Mouse (Mus musculus) spleen, adult 2 months (tissue): ENCODE data around the gene Trim46. TPM values are rescaled to one million over a fixed set of nuclear protein-coding genes. Genes with fewer than 3 reads are reported as not detected.
"Not testable (repeated sequence)": the region's sequence is repeated elsewhere in the genome, so short reads cannot be mapped to it uniquely, and the experiment has no call there.

Experiments used
- DNase-seq, 2 experiments: peaks; one replicate each; pipeline versions ENCODE4 v3.0.0 to v3.0.0-alpha.2; 2012 to 2021; ENCODE audit warnings: low spot score in 2 of 2, low read depth in 1 of 2
- H3K27ac ChIP-seq: fragments of 200-500 bp; 2 replicates; pipeline ENCODE4 v1.5.1; 2012; ENCODE audit warnings: low read length, inconsistent platforms; ENCODE audit not compliant: insufficient read depth
- H3K27me3 ChIP-seq: fragments of 200-500 bp; 2 replicates; pipeline ENCODE4 v1.6.1; 2012; ENCODE audit warnings: mild to moderate bottlenecking, moderate library complexity, low read length, inconsistent platforms; ENCODE audit not compliant: control insufficient read depth, insufficient read depth
- H3K36me3 ChIP-seq: fragments of 200-500 bp; 2 replicates; pipeline ENCODE4 v1.6.1; 2012; ENCODE audit warnings: mild to moderate bottlenecking, low read length, inconsistent platforms; ENCODE audit not compliant: control insufficient read depth, insufficient read depth
- H3K4me1 ChIP-seq: fragments of 200-500 bp; 2 replicates; pipeline ENCODE4 v1.6.1; 2011; ENCODE audit warnings: inconsistent platforms; ENCODE audit not compliant: control insufficient read depth, insufficient read depth, insufficient read length
- H3K4me3 ChIP-seq: fragments of 200-500 bp; 2 replicates; pipeline ENCODE4 v1.5.1; 2011; ENCODE audit warnings: mild to moderate bottlenecking, inconsistent platforms; ENCODE audit not compliant: insufficient read depth, insufficient read length; ENCODE audit errors: extremely low read depth
- CTCF ChIP-seq: fragments of 200-500 bp; IDR thresholded peaks from 2 replicates; pipeline ENCODE4 v1.5.1; 2011; ENCODE audit warnings: mild to moderate bottlenecking, inconsistent platforms; ENCODE audit not compliant: insufficient read depth, insufficient read length, insufficient replicate concordance; ENCODE audit errors: extremely low read depth
- POLR2A ChIP-seq: fragments of 200-500 bp; IDR thresholded peaks from 2 replicates; pipeline ENCODE4 v1.6.1; 2011; ENCODE audit warnings: low read depth, low read length, inconsistent platforms
- WGBS: fragments of 180-500 bp; shearing (Covaris S2); methylation state at CpG from one replicate; pipeline ENCODE4 v1.1.7; 2018; 5-methylcytosine and 5-hydroxymethylcytosine counted together
- polyA plus RNA-seq: library from polyadenylated mRNA; depleted of rRNA; stranded (reverse); fragments of >200 nt; gene quantifications from 2 replicates; pipeline ENCODE4 v1.2.3, GENCODE M21; 2012

Gene Trim46
- polyA plus RNA-seq, 1 experiment, result 3.6 TPM

DNA sequence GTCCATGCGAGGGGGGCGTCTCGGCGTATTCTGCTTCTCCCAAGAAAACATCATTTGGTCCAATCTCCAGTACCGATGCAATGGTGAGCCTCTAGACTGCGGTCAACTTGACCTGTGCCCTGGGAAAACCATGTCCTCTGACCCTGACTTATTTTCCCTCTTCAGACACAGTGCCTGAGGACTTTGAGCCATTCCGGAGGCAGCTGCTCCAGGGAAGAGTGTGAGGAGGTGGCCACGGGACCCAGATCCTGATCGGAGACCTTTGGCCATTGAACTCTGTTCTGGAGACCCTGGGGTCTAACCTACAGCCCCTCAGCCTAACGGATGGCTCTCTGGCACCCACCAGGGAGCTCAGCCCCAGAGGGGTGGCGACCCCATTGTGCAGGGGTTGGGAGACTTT, 19.7 kb downstream of the Trim46 start:
- no peak overlapping the region for H3K27ac ChIP-seq
- no peak overlapping the region for H3K4me3 ChIP-seq
- WGBS, result 90% methylated on average over 11 of the region's 11 CpGs
- no peaks in the 10 kb centered on the region for H3K36me3 ChIP-seq
- H3K27me3 ChIP-seq, result peaks cover 8% of the 10 kb centered on the region; the same call in 1 of the 2 replicates
- TF ChIP-seq CTCF (no peak), POLR2A (no peak)
- H3K4me1 ChIP-seq, result peaks cover 9% of the 10 kb centered on the region; the same call in 1 of the 2 replicates
- DNase-seq, result no peak

DNA sequence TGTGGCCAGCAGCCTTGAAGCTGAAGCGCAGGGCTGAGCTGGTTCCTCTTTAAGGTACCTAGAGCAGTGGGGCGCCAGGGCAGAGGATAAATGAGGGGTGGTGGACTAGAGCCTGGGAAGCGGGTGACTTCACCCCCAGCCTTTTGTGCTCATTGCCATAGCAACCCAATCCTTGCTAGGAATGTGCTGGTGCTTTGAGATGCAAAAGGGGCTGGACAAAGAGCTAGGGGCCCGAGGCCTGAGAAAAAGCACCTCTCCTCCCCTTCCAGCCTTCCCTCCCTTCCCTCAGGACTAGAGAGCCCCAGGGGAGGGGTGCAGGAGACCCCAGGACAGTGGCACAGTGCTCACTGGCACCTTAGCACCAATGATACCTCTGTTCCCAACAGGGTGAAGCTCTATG, 20.2 kb downstream of the Trim46 start:
- WGBS, result 60% methylated on average over 4 of the region's 4 CpGs

DNA sequence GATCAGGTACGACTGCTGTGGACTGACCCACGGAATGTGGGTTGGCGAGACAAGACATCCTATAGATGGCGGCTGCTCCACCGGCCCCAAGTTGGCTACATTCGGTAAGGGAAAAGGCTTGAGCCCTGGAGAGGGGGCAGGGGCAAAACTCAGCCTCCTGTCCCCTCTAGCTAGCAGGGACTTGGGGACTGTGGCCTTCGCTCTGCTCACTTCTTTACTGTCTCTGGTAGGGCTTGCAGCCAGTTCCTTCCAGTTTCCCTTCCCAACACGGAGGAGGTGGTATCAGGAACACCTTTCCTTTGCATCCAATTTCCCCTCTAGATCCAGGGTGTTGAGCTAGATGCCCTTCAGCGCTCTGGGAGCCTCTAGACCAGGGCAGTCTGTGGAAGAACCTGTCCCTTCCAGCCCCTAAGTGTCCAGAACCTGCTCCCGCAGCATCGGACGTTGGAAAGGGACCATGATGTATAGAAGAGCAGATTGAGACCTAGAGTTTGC, 20.7 kb downstream of the Trim46 start:
- TF ChIP-seq POLR2A, result no peak
- TF ChIP-seq CTCF, result no peak
- 86% methylated on average over 12 of the region's 12 CpGs for WGBS
- no peak for DNase-seq
- H3K27me3 ChIP-seq, result peaks cover 8% of the 10 kb centered on the region; the same call in 1 of the 2 replicates
- no peak overlapping the region for H3K27ac ChIP-seq
- no peak overlapping the region for H3K4me3 ChIP-seq
- H3K36me3 ChIP-seq, result no peaks in the 10 kb centered on the region
- H3K4me1 ChIP-seq, result peaks cover 7% of the 10 kb centered on the region; the same call in 1 of the 2 replicates

More for the DNA sequence above, 20.2 kb downstream of the Trim46 start:
- peaks cover 8% of the 10 kb centered on the region; the same call in 1 of the 2 replicates for H3K27me3 ChIP-seq
- H3K36me3 ChIP-seq, result no peaks in the 10 kb centered on the region
- H3K27ac ChIP-seq, result no peak overlapping the region
- no peak overlapping the region for H3K4me3 ChIP-seq
- peaks cover 7% of the 10 kb centered on the region; the same call in 1 of the 2 replicates for H3K4me1 ChIP-seq
- DNase-seq, result no peak
- TF ChIP-seq CTCF (no peak), POLR2A (no peak)

DNA sequence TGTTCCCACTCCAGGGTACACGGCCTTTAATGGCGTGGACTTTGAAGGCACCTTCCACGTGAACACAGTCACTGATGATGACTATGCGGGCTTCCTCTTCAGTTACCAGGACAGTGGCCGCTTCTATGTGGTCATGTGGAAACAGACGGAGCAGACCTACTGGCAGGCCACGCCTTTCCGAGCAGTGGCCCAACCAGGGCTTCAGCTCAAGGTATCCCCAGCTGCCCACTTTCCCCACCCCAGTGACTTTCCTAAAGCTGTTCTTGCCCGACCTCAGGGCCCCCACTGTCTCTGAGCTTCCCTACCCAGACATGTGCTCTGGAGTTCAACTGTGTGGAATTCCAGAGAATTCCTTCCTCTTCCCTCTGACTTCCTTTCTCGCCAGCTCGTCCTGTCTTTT, 21.3 kb downstream of the Trim46 start:
- no peak for TF ChIP-seq CTCF
- TF ChIP-seq POLR2A, result no peak

DNA sequence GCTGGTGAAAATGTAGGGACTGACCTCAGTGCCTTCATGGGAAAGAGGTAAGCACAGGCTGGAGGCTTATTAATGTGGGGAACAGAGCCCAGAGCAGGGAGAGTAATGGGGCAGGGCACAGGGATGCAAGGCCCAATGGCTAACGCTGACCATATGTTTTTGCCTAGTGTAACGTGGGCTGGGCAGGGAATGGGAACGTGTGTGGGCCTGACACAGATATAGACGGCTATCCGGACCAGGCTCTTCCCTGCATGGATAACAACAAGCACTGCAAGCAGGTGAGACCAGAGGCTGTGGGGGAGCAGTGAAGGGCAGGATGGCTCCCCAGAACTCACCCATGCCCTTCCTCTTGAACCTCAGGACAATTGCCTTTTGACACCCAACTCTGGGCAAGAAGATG, 24.9 kb downstream of the Trim46 start:
- Histone ChIP-seq H3K4me1 (no peaks in the 10 kb centered on the region), H3K27ac (no peak overlapping the region), H3K4me3 (no peak overlapping the region), H3K27me3 (no peaks in the 10 kb centered on the region), H3K36me3 (no peaks in the 10 kb centered on the region)
- WGBS, result 90% methylated on average over 5 of the region's 5 CpGs
- TF ChIP-seq POLR2A (no peak), CTCF (no peak)
- no peak for DNase-seq

More for the DNA sequence above, 21.3 kb downstream of the Trim46 start:
- DNase-seq, result no peak
- Histone ChIP-seq H3K4me1 (peaks cover 7% of the 10 kb centered on the region; the same call in 1 of the 2 replicates), H3K4me3 (no peak overlapping the region), H3K36me3 (no peaks in the 10 kb centered on the region), H3K27ac (no peak overlapping the region), H3K27me3 (peaks cover 8% of the 10 kb centered on the region; the same call in 1 of the 2 replicates)
- 87% methylated on average over 11 of the region's 11 CpGs for WGBS

DNA sequence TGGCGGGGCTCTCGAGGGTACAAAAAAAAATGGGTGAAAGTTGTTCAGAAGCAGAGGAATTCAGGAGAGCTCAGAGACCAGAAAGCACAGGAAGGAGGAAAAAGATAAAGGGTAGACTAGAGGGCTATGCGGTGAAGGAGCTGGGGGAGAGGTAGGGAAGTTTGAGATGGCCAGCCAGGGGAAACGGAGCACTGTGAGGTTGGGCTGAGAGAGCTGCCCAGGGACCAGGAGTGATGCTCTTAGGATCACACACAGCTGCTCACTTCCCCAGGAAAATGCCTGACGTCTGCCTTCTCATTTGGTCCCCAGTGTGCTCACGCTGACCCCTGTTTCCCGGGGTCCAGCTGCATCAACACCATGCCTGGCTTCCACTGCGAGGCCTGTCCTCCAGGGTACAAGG, 26.6 kb downstream of the Trim46 start:
- DNase-seq, result no peak
- Histone ChIP-seq H3K4me1 (peaks cover 5% of the 10 kb centered on the region; the same call in 1 of the 2 replicates), H3K27ac (no peak overlapping the region), H3K36me3 (no peaks in the 10 kb centered on the region), H3K4me3 (no peak overlapping the region), H3K27me3 (no peaks in the 10 kb centered on the region)
- WGBS, result 58% methylated on average over 8 of the region's 8 CpGs
- TF ChIP-seq CTCF (no peak), POLR2A (no peak)

DNA sequence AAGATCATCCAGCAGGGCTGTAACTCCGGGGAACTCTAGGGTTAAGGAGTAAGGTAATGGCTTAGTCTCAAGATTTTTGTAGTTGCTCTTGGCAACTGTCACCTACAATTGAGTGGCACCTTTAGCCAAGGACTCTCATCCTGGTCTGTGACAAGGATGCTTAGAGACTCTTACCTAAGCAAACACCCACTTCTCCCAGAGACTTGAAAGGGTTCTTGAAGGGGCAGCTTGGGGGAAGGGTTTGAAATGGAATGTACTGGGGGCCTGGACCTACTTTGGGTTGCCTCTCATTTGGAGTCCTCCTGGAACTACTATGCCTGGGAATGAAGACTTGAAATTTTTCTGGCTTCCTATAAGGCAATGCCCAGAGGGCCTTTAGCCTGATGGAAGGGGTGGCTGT, 27.8 kb downstream of the Trim46 start:
- WGBS, result 90% methylated on average over 1 of the region's 1 CpGs
- no peak for DNase-seq
- Histone ChIP-seq H3K27ac (no peak overlapping the region), H3K4me1 (peaks cover 5% of the 10 kb centered on the region; the same call in 1 of the 2 replicates), H3K4me3 (no peak overlapping the region), H3K36me3 (no peaks in the 10 kb centered on the region), H3K27me3 (no peaks in the 10 kb centered on the region)
- TF ChIP-seq POLR2A, result no peak
- TF ChIP-seq CTCF, result no peak

DNA sequence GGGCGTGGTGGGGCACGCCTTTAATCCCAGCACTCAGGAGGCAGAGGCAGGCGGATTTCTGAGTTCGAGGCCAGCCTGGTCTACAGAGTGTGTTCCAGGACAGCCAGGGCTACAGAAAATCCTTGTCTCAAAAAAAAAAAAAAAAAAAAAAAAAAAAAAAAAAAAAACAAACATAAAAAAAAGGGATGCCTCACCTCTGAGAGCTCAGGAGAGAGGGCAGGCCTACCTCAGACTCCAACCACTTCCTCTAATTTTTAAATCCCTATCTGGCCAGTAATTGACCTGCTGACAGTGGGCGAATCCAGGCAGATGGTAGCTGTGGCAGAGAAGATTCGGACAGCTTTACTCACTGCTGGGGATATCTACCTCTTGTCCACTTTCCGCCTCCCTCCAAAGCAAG, 29.7 kb downstream of the Trim46 start:
- H3K4me3 ChIP-seq, H3K36me3 ChIP-seq, DNase-seq, H3K27me3 ChIP-seq, H3K27ac ChIP-seq, H3K4me1 ChIP-seq: not testable (repeated sequence)
- 82% methylated on average over 7 of the region's 7 CpGs for WGBS
